Mouse (Mus musculus): ENCODE measurements around the gene Csnk1d. TPM values are rescaled to one million over a fixed set of nuclear protein-coding genes. Genes with fewer than 3 reads are reported as not detected.

Csnk1d gene
- polyA plus RNA-seq, 1 experiment = 11.4 TPM

- peaks cover 10% of the 10 kb centered on the region for H3K27me3 ChIP-seq (ENCODE audit: control insufficient read depth)
- H3K9me3 ChIP-seq (ENCODE audit: control insufficient read depth, low read length) = no peaks in the 10 kb centered on the region
- TF ChIP-seq TAL1 (IDR thresholded peaks at IDR 0.05; ENCODE audit: low read length) (no peak), GATA1 (IDR thresholded peaks at IDR 0.05; ENCODE audit: low read length) (no peak)
- H3K36me3 ChIP-seq (ENCODE audit: control insufficient read depth) = no peaks in the 10 kb centered on the region
- H3K4me1 ChIP-seq (ENCODE audit: control insufficient read depth) = peaks cover 6% of the 10 kb centered on the region; the same call in 1 of the 2 replicates
- no peak overlapping the region for H3K4me3 ChIP-seq (replicated peaks)
Measured at GRCm38 (mm10) chr11:121014896-121015300, 23.8 kb upstream of the Csnk1d start.

GRCm38 (mm10) chr11:121013656-121014055 lies 22.5 kb upstream of the Csnk1d start:
- Histone ChIP-seq H3K36me3 (ENCODE audit: control insufficient read depth) (no peaks in the 10 kb centered on the region), H3K9me3 (ENCODE audit: control insufficient read depth, low read length) (no peaks in the 10 kb centered on the region), H3K4me1 (ENCODE audit: control insufficient read depth) (peaks cover 6% of the 10 kb centered on the region; the same call in 1 of the 2 replicates), H3K4me3 (replicated peaks) (no peak overlapping the region), H3K27me3 (ENCODE audit: control insufficient read depth) (peaks cover 10% of the 10 kb centered on the region)
- TF ChIP-seq TAL1 (IDR thresholded peaks at IDR 0.05; ENCODE audit: low read length) = no peak

GRCm38 (mm10) chr11:121010044-121010755 lies 19.1 kb upstream of the Csnk1d start:
- H3K4me1 ChIP-seq (ENCODE audit: control insufficient read depth) = peaks cover 6% of the 10 kb centered on the region
- no peak overlapping the region for H3K4me3 ChIP-seq (replicated peaks)
- H3K9me3 ChIP-seq (ENCODE audit: control insufficient read depth, low read length) = no peaks in the 10 kb centered on the region
- no peaks in the 10 kb centered on the region for H3K36me3 ChIP-seq (ENCODE audit: control insufficient read depth)
- no peak for TF ChIP-seq TAL1 (IDR thresholded peaks at IDR 0.05; ENCODE audit: low read length)
- no peak for TF ChIP-seq GATA1 (IDR thresholded peaks at IDR 0.05; ENCODE audit: low read length)
- peaks cover 6% of the 10 kb centered on the region for H3K27me3 ChIP-seq (ENCODE audit: control insufficient read depth)

DNA sequence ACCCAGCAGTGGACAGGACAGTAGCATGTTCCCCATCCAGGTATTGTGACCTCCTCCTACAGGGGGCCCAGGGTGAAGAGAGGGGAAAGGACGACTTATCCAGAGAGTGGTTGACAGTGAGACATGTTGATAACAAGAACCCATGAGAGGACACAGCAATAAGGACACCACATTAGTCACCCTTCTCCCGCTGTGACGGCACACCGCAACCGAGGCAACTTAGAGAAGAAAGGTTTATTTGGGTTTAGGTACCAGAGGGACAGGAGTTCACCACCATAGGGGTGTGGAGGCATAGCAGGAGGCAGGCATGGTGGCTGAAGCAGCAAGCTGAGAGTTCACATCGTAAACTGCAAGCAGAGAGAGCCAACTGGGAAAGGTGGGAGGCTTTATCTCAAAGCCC lies 15.1 kb upstream of the Csnk1d start:
- Histone ChIP-seq H3K36me3 (ENCODE audit: control insufficient read depth) (no peaks in the 10 kb centered on the region), H3K4me1 (ENCODE audit: control insufficient read depth) (peaks cover 5% of the 10 kb centered on the region), H3K9me3 (ENCODE audit: control insufficient read depth, low read length) (no peaks in the 10 kb centered on the region), H3K27me3 (ENCODE audit: control insufficient read depth) (no peaks in the 10 kb centered on the region; the same call in 1 of the 2 replicates), H3K4me3 (replicated peaks) (no peak overlapping the region)
- no peak for TF ChIP-seq TAL1 (IDR thresholded peaks at IDR 0.05; ENCODE audit: low read length)
- no peak for TF ChIP-seq GATA1 (IDR thresholded peaks at IDR 0.05; ENCODE audit: low read length)

DNA sequence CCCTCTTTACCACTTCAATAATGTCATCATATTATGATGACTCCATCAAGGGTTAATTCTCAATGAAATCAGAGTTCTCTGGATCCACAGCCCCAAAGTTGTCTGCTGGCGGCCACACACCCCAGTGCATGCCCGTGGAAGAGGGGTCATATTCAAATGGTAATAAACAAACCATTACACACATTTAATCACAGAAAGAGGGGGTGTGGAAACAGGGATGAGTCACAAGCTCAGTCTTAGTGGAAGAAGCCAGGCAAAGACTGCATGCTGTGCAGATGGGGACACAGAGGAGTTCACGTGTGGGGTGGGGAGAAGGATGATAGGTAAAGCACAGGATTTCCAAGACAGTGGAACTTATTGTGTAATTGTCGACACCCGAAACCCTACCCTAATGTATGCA lies 13.2 kb upstream of the Csnk1d start:
- TF ChIP-seq GATA1 (IDR thresholded peaks at IDR 0.05; ENCODE audit: low read length) (no peak), TAL1 (IDR thresholded peaks at IDR 0.05; ENCODE audit: low read length) (no peak)
- H3K9me3 ChIP-seq (ENCODE audit: control insufficient read depth, low read length) = no peaks in the 10 kb centered on the region
- H3K36me3 ChIP-seq (ENCODE audit: control insufficient read depth) = no peaks in the 10 kb centered on the region
- H3K4me3 ChIP-seq (replicated peaks) = no peak overlapping the region
- peaks cover 3% of the 10 kb centered on the region for H3K4me1 ChIP-seq (ENCODE audit: control insufficient read depth)
- H3K27me3 ChIP-seq (ENCODE audit: control insufficient read depth) = no peaks in the 10 kb centered on the region; the same call in 1 of the 2 replicates

GRCm38 (mm10) chr11:121001966-121002365 lies 10.8 kb upstream of the Csnk1d start:
- no peaks in the 10 kb centered on the region; the same call in 1 of the 2 replicates for H3K27me3 ChIP-seq (ENCODE audit: control insufficient read depth)
- TF ChIP-seq TAL1 (IDR thresholded peaks at IDR 0.05; ENCODE audit: low read length) (no peak), GATA1 (IDR thresholded peaks at IDR 0.05; ENCODE audit: low read length) (no peak)
- H3K4me1 ChIP-seq (ENCODE audit: control insufficient read depth) = peaks cover 3% of the 10 kb centered on the region
- no peaks in the 10 kb centered on the region for H3K9me3 ChIP-seq (ENCODE audit: control insufficient read depth, low read length)
- H3K36me3 ChIP-seq (ENCODE audit: control insufficient read depth) = no peaks in the 10 kb centered on the region
- no peak overlapping the region for H3K4me3 ChIP-seq (replicated peaks)

- TF ChIP-seq TAL1 (IDR thresholded peaks at IDR 0.05; ENCODE audit: low read length) = no peak
- no peak for TF ChIP-seq GATA1 (IDR thresholded peaks at IDR 0.05; ENCODE audit: low read length)
- Histone ChIP-seq H3K36me3 (ENCODE audit: control insufficient read depth) (peaks cover 7% of the 10 kb centered on the region), H3K27me3 (ENCODE audit: control insufficient read depth) (no peaks in the 10 kb centered on the region), H3K4me1 (ENCODE audit: control insufficient read depth) (peaks cover 30% of the 10 kb centered on the region), H3K4me3 (replicated peaks) (no peak overlapping the region), H3K9me3 (ENCODE audit: control insufficient read depth, low read length) (no peaks in the 10 kb centered on the region)
Measured at GRCm38 (mm10) chr11:120994741-120995140, 3.6 kb upstream of the Csnk1d start.

- Histone ChIP-seq H3K4me3 (replicated peaks) (no peak overlapping the region), H3K4me1 (ENCODE audit: control insufficient read depth) (peaks cover 41% of the 10 kb centered on the region), H3K27me3 (ENCODE audit: control insufficient read depth) (no peaks in the 10 kb centered on the region), H3K9me3 (ENCODE audit: control insufficient read depth, low read length) (no peaks in the 10 kb centered on the region), H3K36me3 (ENCODE audit: control insufficient read depth) (peaks cover 16% of the 10 kb centered on the region)
- TF ChIP-seq TAL1 (IDR thresholded peaks at IDR 0.05; ENCODE audit: low read length) (no peak), GATA1 (IDR thresholded peaks at IDR 0.05; ENCODE audit: low read length) (no peak)
Measured at GRCm38 (mm10) chr11:120993586-120993985, 2.5 kb upstream of the Csnk1d start.

- Histone ChIP-seq H3K27me3 (ENCODE audit: control insufficient read depth) (no peaks in the 10 kb centered on the region), H3K9me3 (ENCODE audit: control insufficient read depth, low read length) (no peaks in the 10 kb centered on the region), H3K4me1 (ENCODE audit: control insufficient read depth) (peaks cover 46% of the 10 kb centered on the region), H3K4me3 (replicated peaks) (no peak overlapping the region), H3K36me3 (ENCODE audit: control insufficient read depth) (peaks cover 21% of the 10 kb centered on the region)
- no peak for TF ChIP-seq TAL1 (IDR thresholded peaks at IDR 0.05; ENCODE audit: low read length)
- no peak for TF ChIP-seq GATA1 (IDR thresholded peaks at IDR 0.05; ENCODE audit: low read length)
Measured at GRCm38 (mm10) chr11:120993080-120993479, 1.9 kb upstream of the Csnk1d start.
